ENCODE assay signal across 13 mouse cellular contexts in the genomic region with DNA sequence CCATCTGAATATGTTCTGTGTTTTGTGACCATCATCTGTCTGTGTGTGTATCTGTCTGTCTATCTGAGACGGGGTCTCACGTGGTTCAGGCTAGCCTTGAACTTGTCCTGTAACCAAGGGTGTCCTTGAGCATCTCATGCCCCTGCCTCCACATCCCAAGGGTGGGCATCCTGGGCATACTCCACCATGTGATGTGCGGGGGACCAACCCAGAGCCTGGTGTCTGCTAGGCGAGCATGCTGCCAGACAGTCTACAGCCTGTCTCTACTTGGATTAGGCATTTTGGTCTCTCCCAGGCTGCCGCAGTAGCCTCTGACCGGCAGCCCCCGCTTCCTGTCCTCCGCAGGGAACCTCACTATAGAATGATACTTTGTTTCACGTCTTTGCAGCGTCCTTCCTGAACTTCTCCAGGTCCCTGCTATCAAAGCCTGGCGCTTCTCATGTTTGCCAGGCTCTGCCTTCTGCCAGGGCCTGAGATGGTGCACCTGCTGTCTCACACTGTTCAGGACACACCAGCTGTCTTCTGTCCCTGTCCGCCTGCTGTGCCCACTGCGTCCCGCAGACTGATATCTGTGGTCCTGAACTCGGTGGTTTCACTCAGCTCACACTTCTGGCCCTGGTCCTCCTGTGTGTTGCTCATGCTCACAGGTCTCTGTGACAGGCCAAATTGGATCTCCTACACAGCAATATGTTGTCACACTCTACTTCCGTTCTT.
DNase-seq lines count a peak whose midpoint lies in the region; ATAC-seq and TF ChIP-seq lines count a peak whose summit lies in the region.
"Had no signal": no experiment of that assay in that cellular context is flagged by ENCODE, and none has a peak within 500 bp of the region (broad histone marks: within the 10 kb centered on the region; RNA-seq: fewer than 3 reads in every experiment).

No protein-coding gene starts in this region.

- 47% methylated on average over 16 of the region's 16 CpGs for WGBS in hindbrain, postnatal 0 days
- WGBS in hindbrain, embryonic 11.5 days: 75% methylated on average over 16 of the region's 16 CpGs

- no peak overlapping the region for H3K27ac ChIP-seq in hindbrain, postnatal 0 days
- no peak overlapping the region for H3K27ac ChIP-seq in hindbrain, embryonic 11.5 days (ENCODE audit: low read depth, low read length)

- no peaks in the 10 kb centered on the region for H3K27me3 ChIP-seq in hindbrain, postnatal 0 days (ENCODE audit: insufficient read depth, low read length)
- no peaks in the 10 kb centered on the region for H3K27me3 ChIP-seq in hindbrain, embryonic 11.5 days (ENCODE audit: control insufficient read depth, insufficient read depth, low read length)
- H3K27me3 ChIP-seq: CH12.LX had no signal

- H3K9me3 ChIP-seq in hindbrain, postnatal 0 days (ENCODE audit: low read length): no peaks in the 10 kb centered on the region
- H3K9me3 ChIP-seq in hindbrain, embryonic 11.5 days (ENCODE audit: control insufficient read depth, low read length): no peaks in the 10 kb centered on the region

- no peak overlapping the region for H3K4me3 ChIP-seq in hindbrain, postnatal 0 days (ENCODE audit: low read length)
- H3K4me3 ChIP-seq in hindbrain, embryonic 11.5 days (ENCODE audit: low read depth, low read length): no peak overlapping the region

- no peaks in the 10 kb centered on the region for H3K36me3 ChIP-seq in hindbrain, postnatal 0 days (ENCODE audit: insufficient read depth, low read length)
- no peaks in the 10 kb centered on the region for H3K36me3 ChIP-seq in hindbrain, embryonic 11.5 days (ENCODE audit: control insufficient read depth, insufficient read depth, low read length)

- peak; percentile 47 for DNase-seq in hindbrain, postnatal 0 days (ENCODE audit: low spot score)
- DNase-seq in hindbrain, embryonic 11.5 days (ENCODE audit: low spot score): no peak
- DNase-seq in testis, postnatal 14 days (ENCODE audit: low spot score): peak; percentile 60
- DNase-seq in testis, postnatal 10 days (ENCODE audit: low spot score): no peak
- DNase-seq in cerebellum, postnatal 25 days: peak; percentile 62 to 67
- no peak for DNase-seq in adrenal gland, adult 18-20 months (ENCODE audit: low spot score in 2 of 2)
- DNase-seq in lung, postnatal 10 days: no peak
- no peak for DNase-seq in frontal cortex, postnatal 14 days (ENCODE audit: low spot score in 2 of 2)
- DNase-seq: kidney, adult 11 months; liver; thymus, postnatal 25 days had no signal

- H3K4me1 ChIP-seq in hindbrain, postnatal 0 days (ENCODE audit: insufficient read depth, low read length): 0 out of 2 replicates have a peak, but pooled peaks cover 7% of the 10 kb centered on the region
- H3K4me1 ChIP-seq in hindbrain, embryonic 11.5 days (replicated peaks; ENCODE audit: control insufficient read depth, insufficient read depth, low read length): no peaks in the 10 kb centered on the region; the same call in 1 of the 2 replicates

- no peak for TF ChIP-seq CTCF in hindbrain, postnatal 0 days (IDR thresholded peaks at IDR 0.05; ENCODE audit: low read depth)

- H3K4me2 ChIP-seq in hindbrain, postnatal 0 days (ENCODE audit: low read depth, low read length): no peak overlapping the region
- H3K4me2 ChIP-seq in hindbrain, embryonic 11.5 days (replicated peaks; ENCODE audit: low read depth, low read length): no peak overlapping the region

- ATAC-seq in hindbrain, postnatal 0 days: peak; percentile 65
- no peak for ATAC-seq in hindbrain, embryonic 11.5 days (ENCODE audit: low FRiP score)
- ATAC-seq: lung, postnatal 0 days had no signal

- H3K9ac ChIP-seq in hindbrain, postnatal 0 days (replicated peaks; ENCODE audit: low read length): no peak overlapping the region
- H3K9ac ChIP-seq in hindbrain, embryonic 11.5 days (ENCODE audit: low read depth, low read length): no peak overlapping the region

Comparison
In these comparisons a context has a peak if more than half of its experiments do, and no peak if none do; other contexts are left out.
1. DNase-seq: peak in hindbrain, postnatal 0 days (single experiment), testis, postnatal 14 days (single experiment) and cerebellum, postnatal 25 days (2 of 2); none in hindbrain, embryonic 11.5 days (single experiment), testis, postnatal 10 days (single experiment), adrenal gland, adult 18-20 months (0 of 2), lung, postnatal 10 days (single experiment) and frontal cortex, postnatal 14 days (0 of 2).